Mouse (Mus musculus) liver, embryonic 12.5 days (tissue): ENCODE results near the gene Entpd4b. TPM values are rescaled to one million over a fixed set of nuclear protein-coding genes. Genes with fewer than 3 reads are reported as not detected.
"Not testable (repeated sequence)": the region's sequence is repeated elsewhere in the genome, so short reads cannot be mapped to it uniquely, and the experiment has no call there.

Experiments
- ATAC-seq: fragments of 200-750 bp; cut with Nextera tagmentation; 2 replicates; pipeline ENCODE4 v1.8.0; 2017; ENCODE audit warnings: moderate number of reproducible peaks, mild to moderate bottlenecking, moderate library complexity
- H3K27ac ChIP-seq: fragments of 300-500 bp; sonication (generic); 2 replicates; pipeline ENCODE4 v1.5.1; 2016; ENCODE audit warnings: mild to moderate bottlenecking
- H3K27me3 ChIP-seq: fragments of 300-500 bp; sonication (generic); replicated peaks from 2 replicates; pipeline ENCODE4 v1.6.1; 2016; ENCODE audit warnings: mild to moderate bottlenecking, moderate library complexity
- H3K36me3 ChIP-seq: fragments of 300-500 bp; sonication (generic); 2 replicates; pipeline ENCODE4 v1.6.1; 2016; ENCODE audit warnings: mild to moderate bottlenecking, moderate library complexity
- H3K4me1 ChIP-seq: fragments of 300-500 bp; sonication (generic); 2 replicates; pipeline ENCODE4 v1.6.1; 2016
- H3K4me2 ChIP-seq: fragments of 300-500 bp; sonication (generic); 2 replicates; pipeline ENCODE4 v1.6.1; 2016; ENCODE audit warnings: mild to moderate bottlenecking, moderate library complexity
- H3K4me3 ChIP-seq: fragments of 300-500 bp; sonication (generic); 2 replicates; pipeline ENCODE4 v1.5.1; 2016; ENCODE audit warnings: mild to moderate bottlenecking, moderate library complexity
- H3K9ac ChIP-seq: fragments of 300-500 bp; sonication (generic); 2 replicates; pipeline ENCODE4 v1.6.1; 2016; ENCODE audit warnings: mild to moderate bottlenecking, moderate library complexity
- H3K9me3 ChIP-seq: fragments of 300-500 bp; sonication (generic); replicated peaks from 2 replicates; pipeline ENCODE4 v1.6.1; 2016; ENCODE audit warnings: mild to moderate bottlenecking, moderate library complexity
- WGBS: fragments of 180-500 bp; shearing (Covaris S2); methylation state at CpG from one replicate; pipeline ENCODE4 v1.1.7; 2016; ENCODE audit not compliant: insufficient replicate concordance; 5-methylcytosine and 5-hydroxymethylcytosine counted together
- polyA plus RNA-seq: library from polyadenylated mRNA; unstranded; fragments of >200 nt; fragmentation: Nextera tagmentation; extraction: Ambion mirVana; gene quantifications from 2 replicates; pipeline ENCODE4 v1.2.1, GENCODE M21; 2016

The Entpd4b gene
- polyA plus RNA-seq, 1 experiment from 2014 or later = 6.2 TPM

DNA sequence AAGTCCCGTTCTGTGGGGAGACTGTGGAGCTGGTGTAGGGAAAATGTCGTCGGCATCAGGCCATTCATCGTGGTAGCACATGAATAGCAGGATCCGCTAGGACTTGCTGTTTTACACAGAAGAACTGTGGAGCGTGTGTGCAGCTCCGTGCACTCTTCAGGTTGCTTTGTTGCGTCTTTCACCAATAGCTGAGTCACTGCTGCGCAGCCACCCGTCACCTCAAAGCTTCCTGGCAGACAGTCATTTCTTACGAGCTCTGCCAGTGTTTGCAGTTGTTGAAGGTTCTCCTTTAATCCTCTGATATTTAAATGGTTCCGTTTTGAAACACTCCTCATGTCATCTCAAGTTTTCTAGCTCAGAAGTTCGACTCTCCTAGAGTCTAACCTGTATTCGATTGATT is 2.3 kb downstream of the Entpd4b start:
- H3K9me3 ChIP-seq, H3K27ac ChIP-seq, H3K27me3 ChIP-seq, H3K4me2 ChIP-seq, ATAC-seq, H3K36me3 ChIP-seq, H3K4me1 ChIP-seq, H3K4me3 ChIP-seq, H3K9ac ChIP-seq: not testable (repeated sequence)
- no CpG with 5 or more reads among the region's 14 CpGs for WGBS

Other genes with a start within 250 kb of the Entpd4b start
- gene Gm16867, start 52.1 kb upstream of the Entpd4b start, polyA plus RNA-seq = 0.35 and 0.51 TPM in 2 replicates
- gene Gm27179, start 42.9 kb upstream of the Entpd4b start, polyA plus RNA-seq = 0.07 TPM in 1 of 2 replicates, not detected in the other